Mouse (Mus musculus) megakaryocyte, embryonic 14.5 days (primary cell): Measurements from ENCODE around the gene Egln1.

Experiments used
- FLI1 ChIP-seq: IDR thresholded peaks from 2 replicates; pipeline ENCODE4 v1.6.1; 2012; ENCODE audit warnings: low read length, inconsistent platforms, mixed read lengths
- GATA1 ChIP-seq: IDR thresholded peaks from 3 replicates; pipeline ENCODE4 v1.6.1; 2012; ENCODE audit warnings: mixed read lengths, low read length, inconsistent platforms, borderline replicate concordance

DNA sequence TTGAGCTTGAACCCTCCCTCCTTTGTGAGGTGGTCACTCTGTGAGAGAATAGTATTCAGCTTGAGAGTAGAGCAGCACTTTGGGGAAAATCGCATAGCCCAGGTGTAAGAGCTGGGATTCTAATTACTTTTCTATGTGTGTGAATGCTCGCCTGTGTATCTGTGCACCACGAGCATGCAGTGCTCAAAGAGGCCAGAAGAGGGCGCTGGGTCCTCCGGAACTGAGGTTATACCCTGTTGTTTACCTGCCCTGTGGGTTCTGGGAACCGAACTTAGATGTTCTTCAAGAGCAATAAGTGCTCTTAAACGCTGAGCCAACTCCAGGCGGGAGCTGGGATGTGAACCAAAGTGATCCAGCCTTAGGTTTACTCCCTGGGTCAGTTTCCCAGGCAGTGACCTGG lies 31.7 kb upstream of the Egln1 start:
- TF ChIP-seq GATA1: no peak
- TF ChIP-seq FLI1: no peak
